Mouse (Mus musculus) liver, adult 2 months (tissue): ENCODE data around the gene Cisd3.

Experiments
- CTCF ChIP-seq: fragments of 200-500 bp; IDR thresholded peaks from 2 replicates; pipeline ENCODE4 v1.5.1; 2011; ENCODE audit warnings: low read depth, low read length, control low read depth
- POLR2A ChIP-seq: fragments of 200-500 bp; IDR thresholded peaks from 2 replicates; pipeline ENCODE4 v1.6.1; 2011; ENCODE audit warnings: low read length, control low read depth; ENCODE audit not compliant: insufficient read depth; ENCODE audit errors: extremely low read depth

DNA sequence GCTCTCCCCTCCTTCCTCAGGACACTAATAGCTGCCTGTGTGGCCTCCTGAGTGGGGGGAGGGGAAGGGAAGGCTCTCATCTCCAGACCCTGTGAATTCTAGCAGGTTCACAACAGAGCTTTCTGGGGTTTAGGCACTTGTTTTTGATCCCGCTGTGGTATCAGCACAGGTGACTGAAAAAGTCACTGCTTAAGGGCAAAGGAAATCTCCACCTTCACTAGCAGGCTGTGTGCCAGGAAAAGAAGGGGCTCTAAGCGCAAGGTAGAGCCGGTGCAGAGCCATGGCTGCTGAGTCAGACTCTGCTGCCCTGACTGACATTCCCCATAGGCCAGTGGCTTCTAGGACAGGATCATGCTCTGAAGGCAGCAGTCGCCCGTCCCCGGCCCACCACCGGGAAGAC, 43.1 kb downstream of the Cisd3 start:
- TF ChIP-seq CTCF (no peak), POLR2A (no peak)
